Mouse (Mus musculus) bone marrow macrophage, adult 2 months (primary cell): ENCODE measurements around the gene 1700011L22Rik.

Experiments
- CTCF ChIP-seq: IDR thresholded peaks from 2 replicates; pipeline ENCODE4 v1.5.1; 2012; ENCODE audit warnings: low read depth, mild to moderate bottlenecking, low read length, moderate library complexity
- POLR2A ChIP-seq: IDR thresholded peaks from 2 replicates; pipeline ENCODE4 v1.6.1; 2012; ENCODE audit warnings: mild to moderate bottlenecking, low read depth, low read length, borderline replicate concordance

DNA sequence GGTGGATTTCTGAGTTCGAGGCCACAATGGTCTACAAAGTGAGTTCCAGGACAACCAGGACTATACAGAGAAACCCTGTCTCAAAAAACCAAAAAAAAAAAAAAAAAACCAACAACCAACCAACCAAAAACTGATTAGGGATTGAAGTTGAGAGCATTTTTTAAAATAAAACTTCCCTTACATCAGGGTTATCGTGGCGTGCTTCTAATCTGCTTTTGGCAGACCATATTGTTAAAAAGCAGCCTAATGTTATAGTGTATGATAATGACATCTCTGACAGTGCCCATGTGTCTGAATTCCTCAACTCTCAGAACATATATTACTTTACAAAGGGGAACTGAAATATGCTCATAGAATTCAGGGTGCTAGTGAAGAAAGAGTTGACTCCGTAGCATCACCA lies 39.9 kb upstream of the 1700011L22Rik start:
- TF ChIP-seq CTCF, result no peak
- no peak for TF ChIP-seq POLR2A
